Mouse (Mus musculus) forebrain, embryonic 15.5 days (tissue): Measurements from ENCODE around the gene Ttll12. TPM values are rescaled to one million over a fixed set of nuclear protein-coding genes. Genes with fewer than 3 reads are reported as not detected.

Experiments
- ATAC-seq: fragments of 200-750 bp; cut with Nextera tagmentation; replicated peaks from 2 replicates; pipeline ENCODE4 v1.8.0; 2017; ENCODE audit warnings: mild to moderate bottlenecking, moderate TSS enrichment, moderate library complexity
- H3K27ac ChIP-seq: fragments of 300-500 bp; sonication (generic); replicated peaks from 2 replicates; pipeline ENCODE4 v1.5.1; 2015; ENCODE audit warnings: mild to moderate bottlenecking, inconsistent platforms
- H3K27me3 ChIP-seq: fragments of 300-500 bp; sonication (generic); 2 replicates; pipeline ENCODE4 v1.6.1; 2015; ENCODE audit warnings: inconsistent platforms
- H3K36me3 ChIP-seq: fragments of 300-500 bp; sonication (generic); 2 replicates; pipeline ENCODE4 v1.6.1; 2015; ENCODE audit warnings: mild to moderate bottlenecking, inconsistent platforms
- H3K4me1 ChIP-seq: fragments of 300-500 bp; sonication (generic); 2 replicates; pipeline ENCODE4 v1.6.1; 2015; ENCODE audit warnings: inconsistent platforms
- H3K4me2 ChIP-seq: fragments of 300-500 bp; sonication (generic); replicated peaks from 2 replicates; pipeline ENCODE4 v1.6.1; 2015; ENCODE audit warnings: mild to moderate bottlenecking, inconsistent platforms
- H3K4me3 ChIP-seq: fragments of 300-500 bp; sonication (generic); 2 replicates; pipeline ENCODE4 v1.5.1; 2015; ENCODE audit warnings: mild to moderate bottlenecking, inconsistent platforms
- H3K9ac ChIP-seq: fragments of 300-500 bp; sonication (generic); replicated peaks from 2 replicates; pipeline ENCODE4 v1.6.1; 2015; ENCODE audit warnings: mild to moderate bottlenecking, inconsistent platforms
- H3K9me3 ChIP-seq: fragments of 300-500 bp; sonication (generic); 2 replicates; pipeline ENCODE4 v1.6.1; 2016; ENCODE audit warnings: inconsistent platforms
- WGBS: fragments of 180-500 bp; shearing (Covaris S2); methylation state at CpG from one replicate; pipeline ENCODE4 v1.1.7; 2015; ENCODE audit warnings: mixed read lengths; 5-methylcytosine and 5-hydroxymethylcytosine counted together
- polyA plus RNA-seq: library from polyadenylated mRNA; unstranded; fragments of >200 nt; fragmentation: Nextera tagmentation; extraction: Ambion mirVana; gene quantifications from 2 replicates; pipeline ENCODE4 v1.2.1, GENCODE M21; 2015

Gene Ttll12
- polyA plus RNA-seq, 1 experiment from 2014 or later = 45.0 TPM

- ATAC-seq = no peak
- no peak overlapping the region for H3K9ac ChIP-seq
- no peaks in the 10 kb centered on the region for H3K9me3 ChIP-seq
- peaks cover 12% of the 10 kb centered on the region for H3K4me1 ChIP-seq
- H3K4me2 ChIP-seq = no peak overlapping the region
- no peaks in the 10 kb centered on the region for H3K27me3 ChIP-seq
- no peak overlapping the region for H3K4me3 ChIP-seq
- no peak overlapping the region for H3K27ac ChIP-seq
- peaks cover 29% of the 10 kb centered on the region for H3K36me3 ChIP-seq
Measured at GRCm38 (mm10) chr15:83553831-83554230, 41.1 kb downstream of the Ttll12 start.

GRCm38 (mm10) chr15:83550137-83550536 is 44.8 kb downstream of the Ttll12 start:
- WGBS = 92% methylated on average over 2 of the region's 2 CpGs

GRCm38 (mm10) chr15:83547144-83547543 is 47.8 kb downstream of the Ttll12 start:
- Histone ChIP-seq H3K27me3 (no peaks in the 10 kb centered on the region), H3K27ac (no peak overlapping the region), H3K4me3 (no peak overlapping the region), H3K9ac (no peak overlapping the region), H3K4me2 (no peak overlapping the region), H3K36me3 (peaks cover 44% of the 10 kb centered on the region), H3K9me3 (no peaks in the 10 kb centered on the region), H3K4me1 (no peaks in the 10 kb centered on the region)
- WGBS = 94% methylated on average over 8 of the region's 8 CpGs
- no peak for ATAC-seq

More at GRCm38 (mm10) chr15:83550137-83550536, 44.8 kb downstream of the Ttll12 start:
- peaks cover 7% of the 10 kb centered on the region for H3K4me1 ChIP-seq
- no peak overlapping the region for H3K4me2 ChIP-seq
- H3K27ac ChIP-seq = no peak overlapping the region
- H3K9ac ChIP-seq = no peak overlapping the region
- no peak overlapping the region for H3K4me3 ChIP-seq
- peaks cover 49% of the 10 kb centered on the region for H3K36me3 ChIP-seq
- H3K9me3 ChIP-seq = no peaks in the 10 kb centered on the region
- no peaks in the 10 kb centered on the region for H3K27me3 ChIP-seq
- no peak for ATAC-seq

- Histone ChIP-seq H3K4me3 (no peak overlapping the region), H3K4me2 (no peak overlapping the region), H3K9me3 (no peaks in the 10 kb centered on the region), H3K27ac (no peak overlapping the region), H3K9ac (no peak overlapping the region), H3K27me3 (no peaks in the 10 kb centered on the region), H3K4me1 (no peaks in the 10 kb centered on the region), H3K36me3 (peaks cover 40% of the 10 kb centered on the region)
- 91% methylated on average over 7 of the region's 7 CpGs for WGBS
- ATAC-seq = no peak
Measured at GRCm38 (mm10) chr15:83546029-83546428, 48.9 kb downstream of the Ttll12 start.

GRCm38 (mm10) chr15:83541647-83542287 is 53.2 kb downstream of the Ttll12 start:
- 83% methylated on average over 9 of the region's 9 CpGs for WGBS
- Histone ChIP-seq H3K4me2 (no peak overlapping the region), H3K36me3 (peaks cover 3% of the 10 kb centered on the region), H3K4me3 (no peak overlapping the region), H3K27ac (no peak overlapping the region), H3K9ac (no peak overlapping the region), H3K9me3 (no peaks in the 10 kb centered on the region), H3K27me3 (no peaks in the 10 kb centered on the region), H3K4me1 (no peaks in the 10 kb centered on the region)
- no peak for ATAC-seq

GRCm38 (mm10) chr15:83539905-83540304 is 55.1 kb downstream of the Ttll12 start:
- no peak for ATAC-seq
- H3K4me3 ChIP-seq = no peak overlapping the region
- no peak overlapping the region for H3K27ac ChIP-seq
- no peaks in the 10 kb centered on the region for H3K4me1 ChIP-seq
- no peak overlapping the region for H3K4me2 ChIP-seq
- H3K9ac ChIP-seq = no peak overlapping the region
- H3K36me3 ChIP-seq = no peaks in the 10 kb centered on the region
- H3K9me3 ChIP-seq = no peaks in the 10 kb centered on the region
- H3K27me3 ChIP-seq = no peaks in the 10 kb centered on the region
- WGBS = 84% methylated on average over 4 of the region's 4 CpGs

- Histone ChIP-seq H3K4me1 (no peaks in the 10 kb centered on the region), H3K4me2 (no peak overlapping the region), H3K27me3 (no peaks in the 10 kb centered on the region), H3K9me3 (no peaks in the 10 kb centered on the region), H3K4me3 (no peak overlapping the region), H3K36me3 (no peaks in the 10 kb centered on the region), H3K27ac (no peak overlapping the region), H3K9ac (no peak overlapping the region)
- WGBS = 98% methylated on average over 2 of the region's 2 CpGs
- ATAC-seq = no peak
Measured at GRCm38 (mm10) chr15:83538855-83539254, 56.1 kb downstream of the Ttll12 start.

GRCm38 (mm10) chr15:83535890-83536231 is 59.1 kb downstream of the Ttll12 start:
- no peak overlapping the region for H3K4me2 ChIP-seq
- H3K27me3 ChIP-seq = no peaks in the 10 kb centered on the region
- H3K36me3 ChIP-seq = no peaks in the 10 kb centered on the region
- no peak overlapping the region for H3K4me3 ChIP-seq
- 88% methylated on average over 6 of the region's 6 CpGs for WGBS
- no peak overlapping the region for H3K27ac ChIP-seq
- no peaks in the 10 kb centered on the region for H3K9me3 ChIP-seq
- no peaks in the 10 kb centered on the region for H3K4me1 ChIP-seq
- H3K9ac ChIP-seq = no peak overlapping the region
- ATAC-seq = no peak

GRCm38 (mm10) chr15:83534960-83535889 is 59.7 kb downstream of the Ttll12 start:
- Histone ChIP-seq H3K9me3 (no peaks in the 10 kb centered on the region), H3K36me3 (no peaks in the 10 kb centered on the region), H3K27ac (no peak overlapping the region), H3K4me1 (no peaks in the 10 kb centered on the region), H3K27me3 (no peaks in the 10 kb centered on the region), H3K4me3 (no peak overlapping the region), H3K4me2 (no peak overlapping the region), H3K9ac (no peak overlapping the region)
- WGBS = 76% methylated on average over 17 of the region's 17 CpGs
- ATAC-seq = no peak

- H3K27me3 ChIP-seq = no peaks in the 10 kb centered on the region
- 80% methylated on average over 7 of the region's 7 CpGs for WGBS
- no peak overlapping the region for H3K4me3 ChIP-seq
- H3K36me3 ChIP-seq = no peaks in the 10 kb centered on the region
- no peak for ATAC-seq
- no peak overlapping the region for H3K27ac ChIP-seq
- no peaks in the 10 kb centered on the region for H3K9me3 ChIP-seq
- no peak overlapping the region for H3K4me2 ChIP-seq
- no peaks in the 10 kb centered on the region for H3K4me1 ChIP-seq
- no peak overlapping the region for H3K9ac ChIP-seq
Measured at GRCm38 (mm10) chr15:83532606-83533005, 62.4 kb downstream of the Ttll12 start.

- ATAC-seq = no peak
- WGBS = 81% methylated on average over 5 of the region's 5 CpGs
- Histone ChIP-seq H3K4me2 (no peak overlapping the region), H3K27ac (no peak overlapping the region), H3K4me3 (no peak overlapping the region), H3K27me3 (peaks cover 5% of the 10 kb centered on the region), H3K9me3 (no peaks in the 10 kb centered on the region), H3K9ac (no peak overlapping the region), H3K36me3 (no peaks in the 10 kb centered on the region), H3K4me1 (peaks cover 5% of the 10 kb centered on the region)
Measured at GRCm38 (mm10) chr15:83531961-83532469, 62.9 kb downstream of the Ttll12 start.

GRCm38 (mm10) chr15:83530688-83531087 is 64.3 kb downstream of the Ttll12 start:
- Histone ChIP-seq H3K27me3 (peaks cover 18% of the 10 kb centered on the region), H3K9ac (no peak overlapping the region), H3K4me3 (no peak overlapping the region), H3K27ac (no peak overlapping the region), H3K4me2 (no peak overlapping the region), H3K36me3 (no peaks in the 10 kb centered on the region), H3K9me3 (no peaks in the 10 kb centered on the region), H3K4me1 (peaks cover 15% of the 10 kb centered on the region)
- WGBS = 80% methylated on average over 6 of the region's 6 CpGs
- ATAC-seq = no peak
